29 mouse cellular contexts compared by ENCODE assay signal in genomic region chr7:144993566-144993965, GRCm38 (mm10). TPM values are rescaled to one million over a fixed set of nuclear protein-coding genes. Genes with fewer than 3 reads are reported as not detected.
DNase-seq lines count a peak whose midpoint lies in the region; ATAC-seq and TF ChIP-seq lines count a peak whose summit lies in the region.
"Had no signal": no experiment of that assay in that cellular context is flagged by ENCODE, and none has a peak within 500 bp of the region (broad histone marks: within the 10 kb centered on the region; RNA-seq: fewer than 3 reads in every experiment).

No protein-coding gene starts in this region.

- peaks cover 12% of the 10 kb centered on the region; the same call in 1 of the 2 replicates for H3K4me1 ChIP-seq in hindbrain, embryonic 10.5 days (replicated peaks)
- no peaks in the 10 kb centered on the region for H3K4me1 ChIP-seq in hindbrain, embryonic 14.5 days (replicated peaks; ENCODE audit: control insufficient read depth, insufficient read depth, low read length)
- H3K4me1 ChIP-seq: forebrain, embryonic 12.5 days; liver, embryonic 13.5 days; midbrain, embryonic 12.5 days; stomach, embryonic 15.5 days had no signal

- H3K9me3 ChIP-seq in hindbrain, embryonic 10.5 days: no peaks in the 10 kb centered on the region
- H3K9me3 ChIP-seq in hindbrain, embryonic 14.5 days (ENCODE audit: control insufficient read depth, low read length): no peaks in the 10 kb centered on the region
- H3K9me3 ChIP-seq: embryonic facial prominence, embryonic 13.5 days; forebrain, embryonic 12.5 days; heart, embryonic 12.5 days; limb, embryonic 10.5 days; limb, embryonic 15.5 days; liver, embryonic 13.5 days; midbrain, embryonic 12.5 days; stomach, embryonic 15.5 days had no signal

- 81% methylated on average over 4 of the region's 4 CpGs for WGBS in hindbrain, embryonic 10.5 days
- 81% methylated on average over 4 of the region's 4 CpGs for WGBS in hindbrain, embryonic 14.5 days

- no peak for DNase-seq in hindbrain, embryonic 10.5 days (ENCODE audit: low spot score)
- no peak for DNase-seq in hindbrain, embryonic 14.5 days (ENCODE audit: low spot score)
- DNase-seq in layer of hippocampus, adult 8-10 months (ENCODE audit: low spot score in 2 of 2): peak; percentile 8
- DNase-seq in layer of hippocampus, adult 9-10 months (ENCODE audit: low spot score): no peak
- DNase-seq in 3134 (ENCODE audit: extremely low read depth, insufficient read length, low spot score) (peak; percentile 57), Patski (ENCODE audit: low read depth, low spot score) (no peak)
- no peak for DNase-seq in urinary bladder, postnatal 10 days (ENCODE audit: low spot score)
- DNase-seq: adrenal gland, adult 8-10 months; B cell, adult 2 months; cerebellum, adult 18-20 months; cerebellum, postnatal 10 days; gastrocnemius, adult 2 months; heart, adult 2 months; heart, postnatal 4 days; kidney, adult 2 months; kidney, postnatal 36 days; liver, embryonic 13.5 days; lung, adult 18-20 months; lung, postnatal 4 days; right cerebral cortex, postnatal 25 days had no signal

- H3K27me3 ChIP-seq in hindbrain, embryonic 10.5 days (ENCODE audit: insufficient read depth, poor library complexity, severe bottlenecking): 0 out of 2 replicates have a peak, but pooled peaks cover 4% of the 10 kb centered on the region
- no peaks in the 10 kb centered on the region for H3K27me3 ChIP-seq in hindbrain, embryonic 14.5 days (ENCODE audit: control insufficient read depth, insufficient read depth, low read length)
- H3K27me3 ChIP-seq in Patski: no peaks in the 10 kb centered on the region
- H3K27me3 ChIP-seq: embryonic facial prominence, embryonic 13.5 days; forebrain, embryonic 12.5 days; heart, embryonic 12.5 days; limb, embryonic 15.5 days; liver, embryonic 13.5 days; midbrain, embryonic 12.5 days; stomach, embryonic 15.5 days had no signal

- no peak overlapping the region for H3K4me3 ChIP-seq in hindbrain, embryonic 10.5 days
- H3K4me3 ChIP-seq in hindbrain, embryonic 14.5 days (replicated peaks; ENCODE audit: low read length): no peak overlapping the region
- H3K4me3 ChIP-seq: embryonic facial prominence, embryonic 13.5 days; forebrain, embryonic 12.5 days; gastrocnemius, adult 2 months; heart, adult 2 months; heart, embryonic 12.5 days; limb, embryonic 10.5 days; limb, embryonic 15.5 days; liver, embryonic 13.5 days; megakaryocyte, embryonic 14.5 days; midbrain, embryonic 12.5 days; stomach, embryonic 15.5 days had no signal

- no peak for ATAC-seq in hindbrain, embryonic 14.5 days (ENCODE audit: low FRiP score)
- peak; percentile 55 for ATAC-seq in Patski
- ATAC-seq: lung, postnatal 0 days had no signal

- no peaks in the 10 kb centered on the region for H3K36me3 ChIP-seq in hindbrain, embryonic 10.5 days
- no peaks in the 10 kb centered on the region for H3K36me3 ChIP-seq in hindbrain, embryonic 14.5 days (replicated peaks; ENCODE audit: control insufficient read depth, insufficient read depth)
- H3K36me3 ChIP-seq: embryonic facial prominence, embryonic 13.5 days; forebrain, embryonic 12.5 days; heart, embryonic 12.5 days; limb, embryonic 10.5 days; limb, embryonic 15.5 days; liver, embryonic 13.5 days; midbrain, embryonic 12.5 days; stomach, embryonic 15.5 days had no signal

- POLR2A ChIA-PET in Patski (lab: Charles Lee): interaction anchor here (1.5 kb wide), 1 partner anchor 55 kb away, joined by 5 read pairs; the partner anchor contains the start of gene Ccnd1

- no peak for TF ChIP-seq CTCF in Patski (IDR thresholded peaks at IDR 0.05)

- CTCF ChIA-PET in Patski (lab: Charles Lee): interaction anchor here (1.1 to 2.6 kb wide), 4 partner anchors 10 to 48 kb away, joined by 3 to 7 read pairs (median 3); no protein-coding TSS in a partner anchor

- no peak overlapping the region for H3K9ac ChIP-seq in hindbrain, embryonic 14.5 days
- H3K9ac ChIP-seq: embryonic facial prominence, embryonic 13.5 days; forebrain, embryonic 12.5 days; heart, embryonic 12.5 days; limb, embryonic 15.5 days; liver, embryonic 13.5 days; midbrain, embryonic 12.5 days; stomach, embryonic 15.5 days had no signal

- in situ Hi-C loops in Patski (cut with MboI; ENCODE audit: low pct_unique_long_range_greater_than_20kb): no loop called here

- H3K4me2 ChIP-seq in hindbrain, embryonic 14.5 days (replicated peaks): no peak overlapping the region
- H3K4me2 ChIP-seq: embryonic facial prominence, embryonic 13.5 days; forebrain, embryonic 12.5 days; heart, embryonic 12.5 days; limb, embryonic 15.5 days; liver, embryonic 13.5 days; midbrain, embryonic 12.5 days; stomach, embryonic 15.5 days had no signal

- peak overlapping the region; percentile 10; the same call in 1 of the 2 replicates for H3K27ac ChIP-seq in hindbrain, embryonic 10.5 days
- no peak overlapping the region for H3K27ac ChIP-seq in hindbrain, embryonic 14.5 days
- H3K27ac ChIP-seq: embryonic facial prominence, embryonic 13.5 days; forebrain, embryonic 12.5 days; gastrocnemius, adult 2 months; heart, adult 2 months; limb, embryonic 10.5 days; limb, embryonic 15.5 days; liver, embryonic 13.5 days; midbrain, embryonic 12.5 days; stomach, embryonic 15.5 days had no signal

RNA-seq across cellular contexts. Expression of gene Ccnd1, which starts 53.8 kb away (rescaled TPM):
- 166 and 220 TPM in 2 replicates for polyA plus RNA-seq in hindbrain, embryonic 10.5 days (2016; fragmentation: Nextera tagmentation; extraction: Ambion mirVana)
- 28.1 and 35.6 TPM in 2 replicates for polyA plus RNA-seq in hindbrain, embryonic 14.5 days (2014; fragmentation: Nextera tagmentation; extraction: Ambion mirVana)
- total RNA-seq in layer of hippocampus, adult 8-10 months (2022): 10 to 100 TPM; 41.8 to 55.1 (median 48.8) TPM
- polyA plus RNA-seq in Patski (2021): 110 TPM

Comparison
In these comparisons a context has a peak if more than half of its experiments do, and no peak if none do; other contexts are left out.
1. DNase-seq: peak in layer of hippocampus, adult 8-10 months (2 of 2) and 3134 (single experiment); none in hindbrain, embryonic 10.5 days (single experiment), hindbrain, embryonic 14.5 days (single experiment), layer of hippocampus, adult 9-10 months (single experiment), Patski (single experiment) and urinary bladder, postnatal 10 days (single experiment).